In the genomic region with DNA sequence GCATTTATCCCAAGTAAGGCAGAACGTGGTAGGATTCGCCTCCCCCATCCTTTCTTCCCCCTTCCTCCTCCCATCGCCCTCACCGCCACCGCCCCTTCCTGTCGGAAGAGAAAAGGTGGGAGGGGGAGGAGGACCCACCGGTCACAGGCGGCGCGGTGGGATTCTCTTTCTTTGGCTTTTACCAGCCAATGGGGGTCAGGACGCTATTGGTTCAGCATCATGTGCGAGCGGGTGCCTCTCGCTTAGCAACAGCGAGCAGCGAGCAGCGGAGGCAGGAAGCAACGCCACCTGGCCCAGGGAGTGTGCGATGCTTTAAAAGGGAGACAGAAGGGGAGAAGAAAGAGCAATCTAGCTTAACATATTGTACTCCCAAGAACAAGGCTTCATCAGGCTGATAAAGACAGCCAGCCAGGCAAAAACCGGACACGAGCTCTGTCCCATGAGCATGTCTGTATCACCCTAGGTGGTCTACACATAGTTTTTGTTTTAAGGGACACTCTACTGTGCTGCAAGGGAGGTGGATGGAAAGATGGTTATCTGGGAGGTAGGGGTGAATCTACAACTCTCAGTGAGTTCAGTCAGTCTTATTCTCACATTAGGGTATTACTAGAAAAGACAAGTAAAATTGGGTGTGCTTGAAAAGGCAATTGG, we compare ENCODE assay signal across 8 mouse cellular contexts.
DNase-seq lines count a peak whose midpoint lies in the region; ATAC-seq and TF ChIP-seq lines count a peak whose summit lies in the region.

No protein-coding gene starts in this region.

- TF ChIP-seq CTCF in thymus, adult 2 months (IDR thresholded peaks at IDR 0.05; ENCODE audit: borderline replicate concordance, control insufficient read depth, extremely low read depth, insufficient read depth, low read length, poor library complexity): peak; percentile 54; the same call in 1 of the 2 replicates

- intact Hi-C loops in heart, postnatal 14 days (cut with DNase I): no loop called here

- peak overlapping the region; percentile 57 for H3K9ac ChIP-seq in embryonic facial prominence, embryonic 14.5 days (ENCODE audit: low read depth, low read length)
- H3K9ac ChIP-seq in liver, embryonic 16.5 days (ENCODE audit: low read depth, low read length): peak overlapping the region; percentile 30; the same call in 1 of the 2 replicates
- H3K9ac ChIP-seq in neural tube, embryonic 15.5 days (replicated peaks): peak overlapping the region; percentile 53

- peak; percentile 90 for ATAC-seq in embryonic facial prominence, embryonic 14.5 days (ENCODE audit: low read depth)
- no peak for ATAC-seq in liver, embryonic 16.5 days (ENCODE audit: low read depth)
- peak; percentile 89 for ATAC-seq in neural tube, embryonic 15.5 days (ENCODE audit: low FRiP score)

- peak; percentile 72 for DNase-seq in CD4-positive helper T cell, adult 2 months (ENCODE audit: low read depth, low spot score)
- peak; percentile 48 for DNase-seq in adrenal gland, postnatal 25 days
- DNase-seq in embryonic facial prominence, embryonic 14.5 days (ENCODE audit: low spot score): peak; percentile 93
- DNase-seq in heart, postnatal 14 days: peak; percentile 43 to 46
- DNase-seq in kidney, postnatal 4 days: peak; percentile 68 to 77
- peak; percentile 84 for DNase-seq in thymus, adult 2 months

- H3K4me2 ChIP-seq in embryonic facial prominence, embryonic 14.5 days (ENCODE audit: low read depth, low read length): peak overlapping the region; percentile 68
- peak overlapping the region; percentile 66 for H3K4me2 ChIP-seq in liver, embryonic 16.5 days (ENCODE audit: low read depth, low read length)
- H3K4me2 ChIP-seq in neural tube, embryonic 15.5 days: peak overlapping the region; percentile 70

- no peaks in the 10 kb centered on the region for H3K27me3 ChIP-seq in embryonic facial prominence, embryonic 14.5 days (replicated peaks; ENCODE audit: control insufficient read depth, insufficient read depth, low read length)
- no peaks in the 10 kb centered on the region for H3K27me3 ChIP-seq in liver, embryonic 16.5 days (ENCODE audit: control insufficient read depth, insufficient read depth, low read depth, low read length)
- H3K27me3 ChIP-seq in neural tube, embryonic 15.5 days (replicated peaks): no peaks in the 10 kb centered on the region
- no peaks in the 10 kb centered on the region for H3K27me3 ChIP-seq in thymus, adult 2 months (ENCODE audit: control insufficient read depth, insufficient read depth, low read length)

- H3K27ac ChIP-seq in embryonic facial prominence, embryonic 14.5 days (replicated peaks; ENCODE audit: low read depth, low read length): peak overlapping the region; percentile 81
- no peak overlapping the region for H3K27ac ChIP-seq in liver, embryonic 16.5 days (ENCODE audit: low read length)
- peak overlapping the region; percentile 94 for H3K27ac ChIP-seq in neural tube, embryonic 15.5 days (replicated peaks)
- H3K27ac ChIP-seq in thymus, adult 2 months (ENCODE audit: control insufficient read depth, insufficient read depth, low read length): peak overlapping the region; percentile 86

- H3K4me3 ChIP-seq in embryonic facial prominence, embryonic 14.5 days (ENCODE audit: low read depth, low read length): peak overlapping the region; percentile 44
- H3K4me3 ChIP-seq in liver, embryonic 16.5 days (ENCODE audit: low read depth, low read length): peak overlapping the region; percentile 54
- peak overlapping the region; percentile 37 for H3K4me3 ChIP-seq in neural tube, embryonic 15.5 days (replicated peaks)
- peak overlapping the region; percentile 53 for H3K4me3 ChIP-seq in thymus, adult 2 months (ENCODE audit: control insufficient read depth, insufficient read depth, low read length)

- H3K4me1 ChIP-seq in embryonic facial prominence, embryonic 14.5 days (ENCODE audit: control insufficient read depth, insufficient read depth, low read length): peaks cover 12% of the 10 kb centered on the region
- H3K4me1 ChIP-seq in liver, embryonic 16.5 days (ENCODE audit: control insufficient read depth, low read depth, low read length): peaks cover 4% of the 10 kb centered on the region; the same call in 1 of the 2 replicates
- peaks cover 30% of the 10 kb centered on the region for H3K4me1 ChIP-seq in neural tube, embryonic 15.5 days
- H3K4me1 ChIP-seq in thymus, adult 2 months (replicated peaks; ENCODE audit: control insufficient read depth, insufficient read depth, low read length): peaks cover 13% of the 10 kb centered on the region

- TF ChIP-seq POLR2A in thymus, adult 2 months (IDR thresholded peaks at IDR 0.05; ENCODE audit: control insufficient read depth, extremely low read depth, insufficient read depth, low read length, poor library complexity): 0 out of 2 replicates have a peak, but pooled peaks have one; percentile 56

- H3K36me3 ChIP-seq in embryonic facial prominence, embryonic 14.5 days (ENCODE audit: control insufficient read depth, insufficient read depth, low read length): no peaks in the 10 kb centered on the region
- H3K36me3 ChIP-seq in liver, embryonic 16.5 days (ENCODE audit: control insufficient read depth, insufficient read depth): no peaks in the 10 kb centered on the region
- H3K36me3 ChIP-seq in neural tube, embryonic 15.5 days: no peaks in the 10 kb centered on the region
- H3K36me3 ChIP-seq in thymus, adult 2 months (ENCODE audit: control insufficient read depth, insufficient read depth, low read length): no peaks in the 10 kb centered on the region

- 2% methylated on average over 17 of the region's 21 CpGs for WGBS in embryonic facial prominence, embryonic 14.5 days
- WGBS in liver, embryonic 16.5 days (ENCODE audit: insufficient replicate concordance): 2% methylated on average over 17 of the region's 21 CpGs
- under 1% methylated on average over 20 of the region's 21 CpGs for WGBS in neural tube, embryonic 15.5 days
- under 1% methylated on average over 21 of the region's 21 CpGs for WGBS in thymus, adult 2 months

- no peaks in the 10 kb centered on the region for H3K9me3 ChIP-seq in embryonic facial prominence, embryonic 14.5 days (ENCODE audit: control insufficient read depth, low read length)
- H3K9me3 ChIP-seq in liver, embryonic 16.5 days (replicated peaks; ENCODE audit: control insufficient read depth, low read length): no peaks in the 10 kb centered on the region
- no peaks in the 10 kb centered on the region for H3K9me3 ChIP-seq in neural tube, embryonic 15.5 days (replicated peaks)
